Mouse (Mus musculus) megakaryocyte, embryonic 14.5 days (primary cell): ENCODE data around the gene Ccdc162.

Experiments
- FLI1 ChIP-seq: IDR thresholded peaks from 2 replicates; pipeline ENCODE4 v1.6.1; 2012; ENCODE audit warnings: low read length, inconsistent platforms, mixed read lengths
- GATA1 ChIP-seq: IDR thresholded peaks from 3 replicates; pipeline ENCODE4 v1.6.1; 2012; ENCODE audit warnings: mixed read lengths, low read length, inconsistent platforms, borderline replicate concordance

DNA sequence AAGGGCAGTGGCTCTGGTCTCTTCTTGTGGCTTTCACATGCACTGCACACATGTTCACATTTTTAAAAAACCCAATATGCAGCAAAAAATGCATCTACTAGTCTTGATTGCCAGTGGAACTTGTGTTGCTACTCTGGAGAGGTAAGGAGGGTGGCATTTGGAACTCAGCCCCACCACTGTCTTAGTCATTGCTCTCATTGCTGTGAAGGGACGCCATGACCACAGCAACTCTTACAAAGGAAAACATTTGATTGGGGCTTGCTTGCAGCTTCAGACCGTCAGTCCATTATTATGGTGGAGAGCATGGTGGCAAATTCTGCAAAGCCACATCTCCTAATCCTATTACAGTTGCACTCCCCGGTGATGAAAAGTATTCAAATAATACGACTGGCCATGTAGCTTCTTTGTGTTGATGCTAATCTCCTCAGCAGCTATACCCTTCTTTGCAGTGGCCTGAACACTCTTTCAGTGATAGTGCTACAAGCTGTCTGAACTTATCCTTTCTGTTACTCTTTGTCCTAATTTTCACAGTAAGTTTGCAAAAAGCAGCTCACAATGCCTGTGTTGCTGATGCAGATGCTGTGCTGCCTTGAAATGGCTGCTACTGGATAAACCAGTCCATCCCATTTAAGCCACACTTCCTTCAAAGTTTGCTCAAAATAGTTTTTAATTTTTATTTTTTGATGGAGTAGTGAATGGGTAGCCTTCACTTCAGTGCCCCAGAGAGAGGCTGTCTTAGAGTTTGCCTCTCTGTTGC is 179.0 kb downstream of the Ccdc162 start:
- TF ChIP-seq GATA1 = no peak
- TF ChIP-seq FLI1 = no peak
